ENCODE assay signal across 8 mouse cellular contexts in genomic region chr11:120784064-120784791, GRCm38 (mm10). TPM values are rescaled to one million over a fixed set of nuclear protein-coding genes. Genes with fewer than 3 reads are reported as not detected.
DNase-seq lines count a peak whose midpoint lies in the region; ATAC-seq and TF ChIP-seq lines count a peak whose summit lies in the region.

Gene Rfng, minus strand, starts transcription at chr11:120784207.
Gene Gps1, plus strand, starts transcription at chr11:120784272.

- H3K36me3 ChIP-seq in ES-Bruce4 (ENCODE audit: control insufficient read depth, insufficient read depth, low read length, poor library complexity, severe bottlenecking) = peaks cover 24% of the 10 kb centered on the region
- peaks cover 67% of the 10 kb centered on the region for H3K36me3 ChIP-seq in forebrain, embryonic 13.5 days (ENCODE audit: poor library complexity, severe bottlenecking)
- peaks cover 50% of the 10 kb centered on the region for H3K36me3 ChIP-seq in lung, embryonic 14.5 days (ENCODE audit: insufficient read depth)
- peaks cover 10% of the 10 kb centered on the region for H3K36me3 ChIP-seq in thymus, adult 2 months (ENCODE audit: control insufficient read depth, insufficient read depth, low read length)

- peak; percentile 73 for DNase-seq in c-Kit-positive CD71-positive TER-119-positive erythroid progenitor cells, embryonic 14.5 days (ENCODE audit: low spot score)
- peak; percentile 85 to 87 for DNase-seq in heart, postnatal 14 days
- DNase-seq in layer of hippocampus, adult 18-20 months (ENCODE audit: low spot score in 2 of 2) = peak; percentile 64 to 81
- DNase-seq in lung, embryonic 14.5 days = peak; percentile 90
- peak; percentile 68 for DNase-seq in ovary, adult 18-20 months (ENCODE audit: low spot score)
- DNase-seq in thymus, adult 2 months = peak; percentile 87

- intact Hi-C loops in heart, postnatal 14 days (cut with DNase I) = no loop called here

- no peaks in the 10 kb centered on the region for H3K9me3 ChIP-seq in ES-Bruce4 (replicated peaks; ENCODE audit: control insufficient read depth, insufficient read depth, low read length, poor library complexity, severe bottlenecking)
- H3K9me3 ChIP-seq in forebrain, embryonic 13.5 days (replicated peaks) = no peaks in the 10 kb centered on the region
- H3K9me3 ChIP-seq in lung, embryonic 14.5 days (ENCODE audit: low read depth, low read length) = no peaks in the 10 kb centered on the region

- no peak for TF ChIP-seq CTCF in ES-Bruce4 (IDR thresholded peaks at IDR 0.05; ENCODE audit: low read depth, low read length)
- TF ChIP-seq CTCF in lung, embryonic 14.5 days (IDR thresholded peaks at IDR 0.05; ENCODE audit: low read depth) = no peak
- TF ChIP-seq CTCF in thymus, adult 2 months (IDR thresholded peaks at IDR 0.05; ENCODE audit: borderline replicate concordance, control insufficient read depth, extremely low read depth, insufficient read depth, low read length, poor library complexity) = 0 out of 2 replicates have a peak, but pooled peaks have one; percentile 1

- peak within 1 kb of the TSS; percentile 99 for H3K4me2 ChIP-seq in forebrain, embryonic 13.5 days
- H3K4me2 ChIP-seq in lung, embryonic 14.5 days = peak within 1 kb of the TSS; percentile 98

- TF ChIP-seq POLR2A in ES-Bruce4 (IDR thresholded peaks at IDR 0.05; ENCODE audit: insufficient read depth, low read length) = no peak
- TF ChIP-seq POLR2A in thymus, adult 2 months (IDR thresholded peaks at IDR 0.05; ENCODE audit: control insufficient read depth, extremely low read depth, insufficient read depth, low read length, poor library complexity) = peak; percentile 54; the same call in 1 of the 2 replicates

- no peaks in the 10 kb centered on the region for H3K27me3 ChIP-seq in ES-Bruce4 (ENCODE audit: control insufficient read depth, insufficient read depth, low read length, poor library complexity, severe bottlenecking)
- no peaks in the 10 kb centered on the region for H3K27me3 ChIP-seq in forebrain, embryonic 13.5 days
- H3K27me3 ChIP-seq in lung, embryonic 14.5 days (ENCODE audit: insufficient read depth, low read length) = no peaks in the 10 kb centered on the region
- no peaks in the 10 kb centered on the region for H3K27me3 ChIP-seq in thymus, adult 2 months (ENCODE audit: control insufficient read depth, insufficient read depth, low read length)

- under 1% methylated on average over 70 of the region's 107 CpGs for WGBS in forebrain, embryonic 13.5 days
- under 1% methylated on average over 102 of the region's 107 CpGs for WGBS in lung, embryonic 14.5 days
- WGBS in thymus, adult 2 months = under 1% methylated on average over 101 of the region's 107 CpGs

- ATAC-seq in forebrain, embryonic 13.5 days = peak; percentile 88
- peak; percentile 88 for ATAC-seq in lung, embryonic 14.5 days (ENCODE audit: insufficient read depth)

- H3K27ac ChIP-seq in ES-Bruce4 (ENCODE audit: insufficient read depth, low read length) = peak within 1 kb of the TSS; percentile 16; the same call in 1 of the 2 replicates
- H3K27ac ChIP-seq in forebrain, embryonic 13.5 days = peak within 1 kb of the TSS; percentile 61
- H3K27ac ChIP-seq in lung, embryonic 14.5 days (ENCODE audit: low read depth) = peak within 1 kb of the TSS; percentile 81
- H3K27ac ChIP-seq in thymus, adult 2 months (ENCODE audit: control insufficient read depth, insufficient read depth, low read length) = no peak within 1 kb of the TSS

- H3K4me3 ChIP-seq in ES-Bruce4 (ENCODE audit: low read depth, low read length) = peak within 1 kb of the TSS; percentile 90
- peak within 1 kb of the TSS; percentile 99 for H3K4me3 ChIP-seq in forebrain, embryonic 13.5 days
- H3K4me3 ChIP-seq in lung, embryonic 14.5 days (ENCODE audit: low read depth, low read length) = peak within 1 kb of the TSS; percentile 93
- peak within 1 kb of the TSS; percentile 99 for H3K4me3 ChIP-seq in thymus, adult 2 months (ENCODE audit: control insufficient read depth, insufficient read depth, low read length)

- peaks cover 6% of the 10 kb centered on the region for H3K4me1 ChIP-seq in ES-Bruce4 (ENCODE audit: control insufficient read depth, insufficient read depth, low read length)
- H3K4me1 ChIP-seq in forebrain, embryonic 13.5 days = peaks cover 25% of the 10 kb centered on the region
- H3K4me1 ChIP-seq in lung, embryonic 14.5 days (ENCODE audit: insufficient read depth) = peaks cover 8% of the 10 kb centered on the region; the same call in 1 of the 2 replicates
- H3K4me1 ChIP-seq in thymus, adult 2 months (replicated peaks; ENCODE audit: control insufficient read depth, insufficient read depth, low read length) = peaks cover 20% of the 10 kb centered on the region

- peak within 1 kb of the TSS; percentile 89 for H3K9ac ChIP-seq in ES-Bruce4 (ENCODE audit: low read depth, poor library complexity, severe bottlenecking)
- peak within 1 kb of the TSS; percentile 96 for H3K9ac ChIP-seq in forebrain, embryonic 13.5 days
- H3K9ac ChIP-seq in lung, embryonic 14.5 days = peak within 1 kb of the TSS; percentile 87

- TF ChIP-seq EP300 in ES-Bruce4 (IDR thresholded peaks at IDR 0.05; ENCODE audit: insufficient read depth, low read depth, low read length) = no peak

RNA-seq across cellular contexts. Expression of gene Rfng, which starts in this region (rescaled TPM):
- 8.9 and 9.3 TPM in 2 replicates for polyA plus RNA-seq in ES-Bruce4 (2011; ENCODE audit: insufficient read depth, insufficient read length, low read depth, missing spikeins)
- 58.4 and 63.1 TPM in 2 replicates for polyA plus RNA-seq in forebrain, embryonic 13.5 days (2015; fragmentation: Nextera tagmentation; extraction: Ambion mirVana)
- 10 to 100 TPM; 11.8 to 12.0 TPM for total RNA-seq in heart, postnatal 14 days (2021)
- 10 to 100 TPM; 57.1 to 59.9 TPM for total RNA-seq in layer of hippocampus, adult 18-20 months (2021)
- 33.0 and 34.0 TPM in 2 replicates for polyA plus RNA-seq in lung, embryonic 14.5 days (2014; fragmentation: Nextera tagmentation; extraction: Ambion mirVana)
- polyA plus RNA-seq in thymus, adult 2 months (2012; rRNA removed) = 87.4 and 102 TPM in 2 replicates

RNA-seq across cellular contexts. Expression of gene Gps1, which starts in this region (rescaled TPM):
- 92.0 and 95.2 TPM in 2 replicates for polyA plus RNA-seq in ES-Bruce4 (2011; ENCODE audit: insufficient read depth, insufficient read length, low read depth, missing spikeins)
- 261 and 280 TPM in 2 replicates for polyA plus RNA-seq in forebrain, embryonic 13.5 days (2015; fragmentation: Nextera tagmentation; extraction: Ambion mirVana)
- 10 to 100 TPM; 56.9 to 57.5 TPM for total RNA-seq in heart, postnatal 14 days (2021)
- 100 to 1,000 TPM; 152 to 154 TPM for total RNA-seq in layer of hippocampus, adult 18-20 months (2021)
- polyA plus RNA-seq in lung, embryonic 14.5 days (2014; fragmentation: Nextera tagmentation; extraction: Ambion mirVana) = 240 and 257 TPM in 2 replicates
- polyA plus RNA-seq in thymus, adult 2 months (2012; rRNA removed) = 171 and 193 TPM in 2 replicates

Comparison
In these comparisons a context has a peak if more than half of its experiments do, and no peak if none do; other contexts are left out.
1. RNA of gene Rfng (total RNA-seq): 57.1 to 59.9 TPM in layer of hippocampus, adult 18-20 months; 11.8 to 12.0 TPM in heart, postnatal 14 days; every median in the first group is over 4 times any median in the second.
2. Peak in every context shown above with its lines, with median percentiles within 50 percentile points of each other: H3K4me3 ChIP-seq, H3K9ac ChIP-seq and DNase-seq.